Mouse (Mus musculus) neural tube, embryonic 14.5 days (tissue): ENCODE data around the gene Limch1. TPM values are rescaled to one million over a fixed set of nuclear protein-coding genes. Genes with fewer than 3 reads are reported as not detected.

Experiments
- ATAC-seq: fragments of 200-750 bp; cut with Nextera tagmentation; 2 replicates; pipeline ENCODE4 v1.8.0; 2017; ENCODE audit warnings: low read depth, mild to moderate bottlenecking, moderate TSS enrichment, moderate library complexity
- H3K27ac ChIP-seq: fragments of 300-500 bp; sonication (generic); 2 replicates; pipeline ENCODE4 v1.5.1; 2014; ENCODE audit warnings: low read depth, mild to moderate bottlenecking, control low read depth, low read length, moderate library complexity, mixed read lengths
- H3K27me3 ChIP-seq: fragments of 300-500 bp; sonication (generic); 2 replicates; pipeline ENCODE4 v1.6.1; 2014; ENCODE audit warnings: low read length; ENCODE audit not compliant: control insufficient read depth, insufficient read depth
- H3K36me3 ChIP-seq: fragments of 300-500 bp; sonication (generic); 2 replicates; pipeline ENCODE4 v1.6.1; 2014; ENCODE audit warnings: low read length, mixed read lengths; ENCODE audit not compliant: control insufficient read depth, insufficient read depth
- H3K4me1 ChIP-seq: fragments of 300-500 bp; sonication (generic); 2 replicates; pipeline ENCODE4 v1.6.1; 2014; ENCODE audit warnings: low read length; ENCODE audit not compliant: control insufficient read depth, insufficient read depth
- H3K4me2 ChIP-seq: fragments of 300-500 bp; sonication (generic); 2 replicates; pipeline ENCODE4 v1.6.1; 2014; ENCODE audit warnings: mild to moderate bottlenecking, low read depth, low read length, control low read depth
- H3K4me3 ChIP-seq: fragments of 300-500 bp; sonication (generic); 2 replicates; pipeline ENCODE4 v1.5.1; 2014; ENCODE audit warnings: low read depth, low read length, control low read depth, mixed read lengths
- H3K9ac ChIP-seq: fragments of 300-500 bp; sonication (generic); replicated peaks from 2 replicates; pipeline ENCODE4 v1.6.1; 2014; ENCODE audit warnings: low read depth, mild to moderate bottlenecking, control low read depth, low read length, mixed read lengths
- H3K9me3 ChIP-seq: fragments of 300-500 bp; sonication (generic); 2 replicates; pipeline ENCODE4 v1.6.1; 2016; ENCODE audit warnings: low read length; ENCODE audit not compliant: control insufficient read depth
- WGBS: fragments of 180-500 bp; shearing (Covaris S2); extraction: QIAGEN DNeasy Blood & Tissue Kit; methylation state at CpG from one replicate; pipeline ENCODE4 v1.1.7; 2014; 5-methylcytosine and 5-hydroxymethylcytosine counted together
- polyA plus RNA-seq: library from polyadenylated mRNA; unstranded; fragments of >200 nt; fragmentation: Nextera tagmentation; extraction: Ambion mirVana; gene quantifications from 2 replicates; pipeline ENCODE4 v1.2.1, GENCODE M21; 2014

The Limch1 gene
- polyA plus RNA-seq, 1 experiment from 2014 or later = 81.8 TPM

DNA sequence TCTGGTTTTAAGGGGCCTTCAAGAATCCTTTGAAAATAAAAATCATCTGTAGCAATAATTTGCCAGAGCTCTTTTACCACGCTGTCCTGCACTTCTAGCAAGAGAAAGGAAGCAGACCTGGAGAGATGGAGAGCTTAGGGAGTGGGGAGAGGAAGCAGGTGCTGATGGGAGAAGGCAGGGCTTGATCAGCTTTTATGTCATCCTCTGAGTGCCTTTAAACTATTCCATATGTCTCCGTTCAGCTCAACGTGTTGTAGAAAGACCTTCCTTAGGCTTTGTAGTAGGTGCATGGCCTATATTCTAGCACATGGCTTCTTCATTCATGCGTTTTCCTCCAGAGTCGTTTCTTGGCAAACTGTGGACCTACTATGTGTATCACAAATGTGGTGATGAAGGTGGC, 237.5 kb downstream of the Limch1 start:
- H3K4me2 ChIP-seq = no peak overlapping the region
- no peaks in the 10 kb centered on the region for H3K9me3 ChIP-seq
- ATAC-seq = no peak
- no peaks in the 10 kb centered on the region for H3K36me3 ChIP-seq
- no peak overlapping the region for H3K9ac ChIP-seq
- H3K27ac ChIP-seq = no peak overlapping the region
- H3K27me3 ChIP-seq = no peaks in the 10 kb centered on the region
- 79% methylated on average over 5 of the region's 5 CpGs for WGBS
- peaks cover 4% of the 10 kb centered on the region; the same call in 1 of the 2 replicates for H3K4me1 ChIP-seq
- no peak overlapping the region for H3K4me3 ChIP-seq

DNA sequence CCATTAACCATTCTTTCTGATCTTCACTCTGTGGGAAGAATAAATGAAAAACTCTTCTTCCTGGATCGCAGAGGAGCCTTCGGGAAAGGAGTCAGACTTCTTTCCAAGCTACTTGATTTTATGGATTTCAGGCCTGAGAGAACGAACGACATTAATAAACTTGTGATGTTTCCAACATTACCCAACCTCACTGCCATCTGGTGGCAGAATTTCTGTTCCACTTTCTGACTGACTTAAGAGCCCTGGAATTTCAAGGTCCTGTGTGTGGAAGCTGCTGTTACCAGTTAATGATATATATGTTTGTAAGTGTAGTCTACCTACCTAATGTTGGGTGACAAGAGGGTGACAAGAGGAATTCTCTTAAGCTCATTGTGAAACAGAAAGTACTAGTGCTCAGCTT, 243.3 kb downstream of the Limch1 start:
- Histone ChIP-seq H3K27ac (no peak overlapping the region), H3K9me3 (no peaks in the 10 kb centered on the region), H3K4me3 (no peak overlapping the region), H3K36me3 (no peaks in the 10 kb centered on the region), H3K4me2 (no peak overlapping the region), H3K4me1 (0 out of 2 replicates have a peak, but pooled peaks cover 3% of the 10 kb centered on the region), H3K9ac (no peak overlapping the region), H3K27me3 (no peaks in the 10 kb centered on the region)
- no peak for ATAC-seq
- 64% methylated on average over 4 of the region's 4 CpGs for WGBS

DNA sequence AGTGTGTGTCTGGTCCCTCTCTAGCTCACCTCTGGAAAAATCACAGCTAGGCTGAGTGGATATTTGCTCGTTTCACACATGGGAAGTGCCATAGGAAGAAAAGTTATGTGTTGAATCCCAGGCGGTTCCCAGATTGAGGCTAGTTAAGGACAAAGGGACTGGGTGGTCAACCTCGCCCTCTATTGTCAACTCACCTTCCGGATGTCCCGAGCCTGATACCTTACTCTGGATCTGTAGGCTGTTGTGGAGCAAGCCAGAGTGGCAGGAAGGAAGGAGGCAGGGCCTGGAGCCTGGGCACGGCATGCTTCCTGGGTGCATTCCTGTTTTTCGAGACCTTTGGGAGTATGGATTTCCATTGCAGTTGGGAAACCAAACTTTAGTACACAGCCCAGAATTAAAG, 243.9 kb downstream of the Limch1 start:
- ATAC-seq = no peak
- Histone ChIP-seq H3K9me3 (no peaks in the 10 kb centered on the region), H3K4me3 (no peak overlapping the region), H3K9ac (no peak overlapping the region), H3K4me1 (0 out of 2 replicates have a peak, but pooled peaks cover 3% of the 10 kb centered on the region), H3K4me2 (no peak overlapping the region), H3K27me3 (no peaks in the 10 kb centered on the region), H3K27ac (no peak overlapping the region), H3K36me3 (no peaks in the 10 kb centered on the region)
- WGBS = 88% methylated on average over 7 of the region's 7 CpGs

DNA sequence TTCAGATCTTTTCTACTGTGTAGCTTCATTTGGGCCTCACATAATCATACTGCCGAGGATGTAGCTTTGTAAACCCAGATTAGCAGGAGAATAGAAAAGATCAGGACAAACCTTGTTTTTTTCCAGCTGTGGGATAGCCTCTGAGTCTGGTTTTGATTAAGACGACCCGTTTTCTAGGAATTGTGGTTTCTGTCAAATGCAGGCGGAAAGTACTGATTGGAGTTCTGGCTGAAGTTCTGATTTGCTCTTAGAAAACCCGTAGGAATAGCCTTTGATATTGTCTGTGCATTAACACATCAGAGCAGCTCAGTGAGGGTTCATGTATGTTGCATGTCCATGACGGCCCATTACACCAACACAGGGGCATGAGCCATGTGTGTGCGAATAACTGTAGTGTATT, 246.8 kb downstream of the Limch1 start:
- 88% methylated on average over 7 of the region's 7 CpGs for WGBS
- Histone ChIP-seq H3K27ac (no peak overlapping the region), H3K27me3 (no peaks in the 10 kb centered on the region), H3K36me3 (no peaks in the 10 kb centered on the region), H3K9ac (no peak overlapping the region), H3K9me3 (no peaks in the 10 kb centered on the region), H3K4me3 (no peak overlapping the region), H3K4me1 (peaks cover 15% of the 10 kb centered on the region), H3K4me2 (no peak overlapping the region)
- ATAC-seq = no peak

DNA sequence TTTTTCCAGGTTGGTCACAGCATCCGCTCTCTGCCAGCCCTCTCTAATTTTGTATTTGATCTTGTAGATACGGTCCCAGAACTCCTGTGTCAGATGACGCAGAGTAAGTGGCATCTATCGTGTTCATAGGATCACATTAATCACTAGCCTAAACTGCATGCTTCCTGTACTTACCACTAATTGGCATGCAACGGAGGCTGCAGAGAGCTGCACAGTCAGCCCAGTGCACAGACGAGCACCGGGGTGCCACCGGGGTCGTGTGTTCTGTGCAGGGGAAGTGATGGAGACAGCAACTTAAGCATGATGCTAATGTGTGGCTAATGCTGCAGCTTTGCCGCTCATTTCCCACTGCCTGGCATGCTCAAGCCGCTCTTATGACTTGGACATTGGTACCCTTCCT, 247.4 kb downstream of the Limch1 start:
- no peak overlapping the region for H3K4me2 ChIP-seq
- WGBS = 44% methylated on average over 11 of the region's 11 CpGs
- no peak overlapping the region for H3K4me3 ChIP-seq
- ATAC-seq = no peak
- no peaks in the 10 kb centered on the region for H3K27me3 ChIP-seq
- no peaks in the 10 kb centered on the region for H3K9me3 ChIP-seq
- no peak overlapping the region for H3K27ac ChIP-seq
- 0 out of 2 replicates have a peak overlapping the region, but pooled peaks have one; percentile 8 for H3K9ac ChIP-seq
- peaks cover 15% of the 10 kb centered on the region for H3K4me1 ChIP-seq
- no peaks in the 10 kb centered on the region for H3K36me3 ChIP-seq

DNA sequence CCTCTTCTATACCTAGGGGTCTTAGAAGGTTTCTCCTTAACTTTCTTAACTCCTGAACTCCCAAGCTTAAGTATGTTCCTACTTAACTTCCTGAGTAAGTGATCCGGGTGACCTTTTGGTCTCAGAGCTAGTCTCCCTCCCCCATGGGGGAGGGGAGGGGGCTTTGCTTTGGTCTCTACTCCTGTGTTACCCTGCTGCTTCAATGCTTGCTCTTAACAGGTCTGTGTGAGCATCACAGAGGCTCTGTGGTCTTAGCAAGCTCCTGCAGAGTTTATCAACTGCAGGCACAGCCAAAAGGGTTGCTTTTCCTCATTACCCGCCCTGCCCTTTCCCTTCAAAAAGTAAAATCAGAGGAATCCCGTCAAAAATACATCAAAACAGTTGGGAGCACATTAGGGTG, 250.5 kb downstream of the Limch1 start:
- Histone ChIP-seq H3K4me2 (no peak overlapping the region), H3K9me3 (no peaks in the 10 kb centered on the region), H3K36me3 (no peaks in the 10 kb centered on the region), H3K4me3 (no peak overlapping the region), H3K4me1 (peaks cover 15% of the 10 kb centered on the region), H3K27ac (no peak overlapping the region), H3K9ac (no peak overlapping the region), H3K27me3 (no peaks in the 10 kb centered on the region)
- no peak for ATAC-seq
- WGBS = 15% methylated on average over 3 of the region's 3 CpGs

DNA sequence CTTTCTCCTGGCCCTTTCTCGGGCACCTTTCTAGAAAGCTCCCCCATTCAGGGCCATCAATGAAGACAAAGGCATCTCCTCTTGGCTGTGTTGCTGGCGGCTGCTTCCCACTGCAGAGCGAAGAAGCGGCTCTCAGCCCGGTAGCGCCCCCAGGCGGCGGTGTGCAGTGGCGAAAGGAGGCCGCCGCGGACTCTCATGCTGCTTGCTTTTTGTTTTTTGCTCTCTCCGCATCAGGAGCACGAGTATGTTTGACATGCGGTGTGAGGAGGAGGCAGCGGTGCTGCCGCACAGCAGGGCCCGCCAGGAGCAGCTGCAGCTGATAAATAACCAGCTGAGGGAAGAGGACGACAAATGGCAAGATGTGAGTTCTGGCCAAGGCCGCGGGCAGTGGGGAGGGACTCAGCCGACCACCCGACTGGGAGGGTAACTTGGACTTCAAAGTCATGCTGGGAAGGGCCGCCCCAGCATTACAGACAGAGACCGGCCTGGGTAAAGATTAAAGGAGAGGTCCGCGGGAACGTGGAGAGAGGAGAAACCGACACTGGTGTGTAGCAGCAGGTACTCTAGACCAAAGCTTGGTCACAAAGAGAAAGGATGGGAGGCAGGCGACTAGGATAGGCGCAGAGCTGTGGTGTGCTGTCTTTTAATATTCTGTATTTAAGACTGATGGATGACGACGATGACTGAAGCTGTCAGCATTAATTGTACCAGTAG, 251.4 kb downstream of the Limch1 start:
- peak; percentile 92 for ATAC-seq
- H3K4me3 ChIP-seq = peak overlapping the region; percentile 25
- no peaks in the 10 kb centered on the region for H3K36me3 ChIP-seq
- peaks cover 15% of the 10 kb centered on the region for H3K4me1 ChIP-seq
- no peaks in the 10 kb centered on the region for H3K27me3 ChIP-seq
- WGBS = 1% methylated on average over 33 of the region's 33 CpGs
- H3K4me2 ChIP-seq = peak overlapping the region; percentile 52
- H3K9ac ChIP-seq = peak overlapping the region; percentile 53
- peak overlapping the region; percentile 75 for H3K27ac ChIP-seq
- no peaks in the 10 kb centered on the region for H3K9me3 ChIP-seq

DNA sequence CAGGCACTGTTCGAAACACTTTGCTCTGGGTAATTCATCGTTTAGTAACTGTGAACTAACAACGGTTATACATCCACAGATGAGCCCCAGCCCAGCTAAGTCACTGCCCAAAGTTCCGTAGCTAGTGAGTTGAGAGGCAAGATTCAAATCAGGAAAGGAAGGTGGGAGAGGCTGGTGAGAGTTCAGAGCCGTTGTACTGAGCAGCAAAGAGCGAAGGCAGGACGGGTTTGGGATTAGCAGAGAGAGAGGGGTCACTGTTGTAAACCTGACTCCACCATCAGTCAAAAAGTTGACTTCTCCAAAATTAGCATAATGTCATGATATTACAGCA, 251.9 kb downstream of the Limch1 start:
- Histone ChIP-seq H3K27ac (peak overlapping the region; percentile 75), H3K9ac (peak overlapping the region; percentile 53; the same call in 1 of the 2 replicates)

DNA sequence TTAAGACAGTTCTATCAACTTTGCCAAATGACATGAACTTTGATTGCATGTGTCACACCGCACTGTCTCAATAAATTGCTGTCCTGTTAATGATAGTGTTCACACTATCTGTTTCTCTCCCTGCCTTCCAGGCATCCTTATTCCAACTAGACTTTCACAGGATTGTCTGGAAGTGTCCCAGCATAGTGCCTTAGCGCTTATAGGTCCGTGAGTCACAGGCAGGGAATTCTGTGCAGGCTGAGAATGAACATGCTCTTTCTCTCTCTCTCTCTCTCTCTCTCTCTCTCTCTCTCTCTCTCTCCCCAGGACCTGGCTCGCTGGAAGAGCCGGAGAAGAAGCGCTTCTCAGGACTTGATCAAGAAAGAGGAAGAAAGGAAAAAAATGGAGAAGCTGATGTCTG, 252.7 kb downstream of the Limch1 start:
- no peak overlapping the region for H3K4me2 ChIP-seq
- H3K27me3 ChIP-seq = no peaks in the 10 kb centered on the region
- no peak overlapping the region for H3K9ac ChIP-seq
- H3K27ac ChIP-seq = no peak overlapping the region
- no peak overlapping the region for H3K4me3 ChIP-seq
- peaks cover 3% of the 10 kb centered on the region; the same call in 1 of the 2 replicates for H3K36me3 ChIP-seq
- ATAC-seq = no peak
- peaks cover 12% of the 10 kb centered on the region for H3K4me1 ChIP-seq
- H3K9me3 ChIP-seq = no peaks in the 10 kb centered on the region
- 79% methylated on average over 6 of the region's 6 CpGs for WGBS

More for the DNA sequence above, 251.9 kb downstream of the Limch1 start:
- 15% methylated on average over 7 of the region's 7 CpGs for WGBS
- H3K4me1 ChIP-seq = peaks cover 15% of the 10 kb centered on the region
- ATAC-seq = no peak
- H3K36me3 ChIP-seq = peaks cover 2% of the 10 kb centered on the region; the same call in 1 of the 2 replicates
- H3K9me3 ChIP-seq = no peaks in the 10 kb centered on the region
- H3K4me2 ChIP-seq = peak overlapping the region; percentile 52
- H3K4me3 ChIP-seq = peak overlapping the region; percentile 25
- H3K27me3 ChIP-seq = no peaks in the 10 kb centered on the region
